Mouse (Mus musculus): ENCODE measurements around the gene Atp2a2.
A peak's percentile ranks its signal among the peaks of the same experiment; 100 is the strongest.

Atp2a2 gene

GRCm38 (mm10) chr5:122502077-122502941, at the start of gene Atp2a2:
TSS of gene Atp2a2 (minus strand) at chr5:122502225.
- DNase-seq (ENCODE audit: low spot score in 2 of 2): peak; percentile 90 to 94

GRCm38 (mm10) chr5:122550460-122550859, 48.4 kb upstream of the Atp2a2 start:
- DNase-seq (ENCODE audit: low spot score in 2 of 2): no peak

GRCm38 (mm10) chr5:122548671-122549070, 46.6 kb upstream of the Atp2a2 start:
- DNase-seq (ENCODE audit: low spot score in 2 of 2): peak in 1 of 2 experiments; percentile 23

- no peak for DNase-seq (ENCODE audit: low spot score in 2 of 2)
Measured at GRCm38 (mm10) chr5:122547810-122548209, 45.8 kb upstream of the Atp2a2 start.

GRCm38 (mm10) chr5:122547251-122547714, 45.3 kb upstream of the Atp2a2 start:
- no peak for DNase-seq (ENCODE audit: low spot score in 2 of 2)

- no peak for DNase-seq (ENCODE audit: low spot score in 2 of 2)
Measured at GRCm38 (mm10) chr5:122543392-122543791, 41.4 kb upstream of the Atp2a2 start.

- no peak for DNase-seq (ENCODE audit: low spot score in 2 of 2)
Measured at GRCm38 (mm10) chr5:122541871-122542270, 39.8 kb upstream of the Atp2a2 start.

- no peak for DNase-seq (ENCODE audit: low spot score in 2 of 2)
Measured at GRCm38 (mm10) chr5:122538077-122538476, 36.1 kb upstream of the Atp2a2 start.

- no peak for DNase-seq (ENCODE audit: low spot score in 2 of 2)
Measured at GRCm38 (mm10) chr5:122537654-122538053, 35.6 kb upstream of the Atp2a2 start.

- no peak for DNase-seq (ENCODE audit: low spot score in 2 of 2)
Measured at GRCm38 (mm10) chr5:122533884-122534283, 31.9 kb upstream of the Atp2a2 start.

- no peak for DNase-seq (ENCODE audit: low spot score in 2 of 2)
Measured at GRCm38 (mm10) chr5:122529913-122530604, 28.0 kb upstream of the Atp2a2 start.

GRCm38 (mm10) chr5:122529316-122529715, 27.3 kb upstream of the Atp2a2 start:
- DNase-seq (ENCODE audit: low spot score in 2 of 2): no peak

- no peak for DNase-seq (ENCODE audit: low spot score in 2 of 2)
Measured at GRCm38 (mm10) chr5:122528591-122528990, 26.6 kb upstream of the Atp2a2 start.

- DNase-seq (ENCODE audit: low spot score in 2 of 2): no peak
Measured at GRCm38 (mm10) chr5:122527761-122528160, 25.7 kb upstream of the Atp2a2 start.

- no peak for DNase-seq (ENCODE audit: low spot score in 2 of 2)
Measured at GRCm38 (mm10) chr5:122526878-122527730, 25.1 kb upstream of the Atp2a2 start.

GRCm38 (mm10) chr5:122526405-122526804, 24.4 kb upstream of the Atp2a2 start:
- DNase-seq (ENCODE audit: low spot score in 2 of 2): no peak

GRCm38 (mm10) chr5:122525238-122525931, 23.4 kb upstream of the Atp2a2 start:
- no peak for DNase-seq (ENCODE audit: low spot score in 2 of 2)

- no peak for DNase-seq (ENCODE audit: low spot score in 2 of 2)
Measured at GRCm38 (mm10) chr5:122524854-122525237, 22.8 kb upstream of the Atp2a2 start.

- no peak for DNase-seq (ENCODE audit: low spot score in 2 of 2)
Measured at GRCm38 (mm10) chr5:122524244-122524643, 22.2 kb upstream of the Atp2a2 start.

- DNase-seq (ENCODE audit: low spot score in 2 of 2): no peak
Measured at GRCm38 (mm10) chr5:122521130-122521473, 19.1 kb upstream of the Atp2a2 start.

All from spleen, postnatal 10 days (tissue).